Mouse (Mus musculus) ZHBTc4 (cell line): ENCODE results near the gene Ntn1.

Source experiments
- DNase-seq: peaks from one replicate; pipeline ENCODE4 v3.0.0-alpha.2; 2011; ENCODE audit warnings: low read depth, low spot score

Gene Ntn1

DNA sequence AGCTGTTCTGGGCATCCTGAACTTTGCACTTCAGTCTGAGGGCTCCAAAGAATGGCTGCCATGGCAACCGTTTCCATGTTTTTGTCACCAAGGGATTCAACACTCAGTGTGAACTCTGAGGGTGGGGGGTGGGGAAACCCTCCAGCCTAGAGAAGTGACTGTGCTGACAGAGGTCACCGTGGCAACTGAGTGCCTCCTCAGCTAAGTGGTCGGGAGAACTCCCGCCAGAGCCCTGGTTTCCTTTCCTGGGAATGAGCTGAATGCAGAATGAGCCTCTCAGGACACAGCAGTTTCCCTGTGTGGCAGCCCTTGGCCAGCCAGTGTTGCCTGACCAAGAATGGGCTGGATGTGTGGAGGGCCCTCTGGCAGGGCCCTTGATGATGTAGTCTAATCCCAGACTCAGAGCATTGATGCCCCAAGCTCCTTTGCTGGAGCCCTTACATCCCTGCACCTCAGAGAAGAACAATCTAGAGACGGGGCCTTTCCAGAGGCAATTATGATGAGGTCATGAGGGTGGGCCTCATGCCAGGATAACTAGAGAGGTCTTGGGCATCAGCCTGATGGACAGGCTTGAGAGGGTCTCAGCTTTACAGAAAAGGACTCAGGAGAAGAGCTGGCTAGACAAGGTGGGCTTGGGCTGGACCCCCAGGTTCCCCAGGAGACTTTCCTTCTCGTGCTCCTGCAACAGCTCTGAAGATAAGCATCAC is 185.3 kb downstream of the Ntn1 start:
- peak; percentile 33 for DNase-seq

- no peak for DNase-seq
These were observed 186.0 kb downstream of the Ntn1 start for GRCm38 (mm10) chr11:68214496-68215205.

DNA sequence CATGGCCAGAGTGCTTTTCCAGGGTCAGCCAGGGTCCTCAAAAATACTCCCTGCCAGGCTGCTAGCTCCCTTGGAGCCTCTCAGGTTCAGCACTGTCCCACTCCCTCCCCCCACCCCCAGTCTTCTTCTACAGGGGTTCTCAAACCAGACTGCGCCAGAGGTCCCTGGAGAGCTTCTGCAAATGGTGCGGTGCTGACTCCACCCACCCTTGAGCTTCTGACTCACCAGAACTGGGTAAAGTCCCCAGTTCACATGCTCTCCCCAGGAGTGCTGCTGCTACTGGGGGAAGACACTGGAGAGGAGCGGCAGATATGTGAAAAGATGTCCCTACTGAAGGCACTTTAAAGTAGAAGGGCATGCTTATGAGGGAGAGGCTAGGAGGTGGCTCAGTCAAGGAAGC is 186.7 kb downstream of the Ntn1 start:
- no peak for DNase-seq

- peak; percentile 71 for DNase-seq
These were observed 188.6 kb downstream of the Ntn1 start for GRCm38 (mm10) chr11:68211924-68212578.

DNA sequence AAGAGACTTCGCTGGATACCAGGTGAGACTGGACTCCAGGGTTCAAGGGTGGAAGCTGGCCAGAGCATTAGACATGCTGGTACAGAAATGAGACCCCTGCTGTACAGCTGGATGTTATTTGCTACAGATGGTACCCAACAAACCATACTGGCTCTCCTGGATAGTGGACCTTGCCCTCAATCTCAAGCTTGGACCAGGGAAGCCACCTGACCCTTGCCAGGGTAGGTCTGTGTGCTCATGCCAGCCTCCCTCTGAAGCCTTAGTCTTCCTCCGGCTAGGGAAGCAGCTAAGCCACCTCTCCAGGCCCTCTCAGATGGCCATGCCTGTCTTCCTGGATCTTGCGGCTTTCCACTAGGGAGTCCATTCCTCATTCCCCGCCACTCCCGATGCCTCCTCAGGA is 189.9 kb downstream of the Ntn1 start:
- no peak for DNase-seq

- DNase-seq, result no peak
These were observed 191.1 kb downstream of the Ntn1 start for GRCm38 (mm10) chr11:68209506-68209905.

DNA sequence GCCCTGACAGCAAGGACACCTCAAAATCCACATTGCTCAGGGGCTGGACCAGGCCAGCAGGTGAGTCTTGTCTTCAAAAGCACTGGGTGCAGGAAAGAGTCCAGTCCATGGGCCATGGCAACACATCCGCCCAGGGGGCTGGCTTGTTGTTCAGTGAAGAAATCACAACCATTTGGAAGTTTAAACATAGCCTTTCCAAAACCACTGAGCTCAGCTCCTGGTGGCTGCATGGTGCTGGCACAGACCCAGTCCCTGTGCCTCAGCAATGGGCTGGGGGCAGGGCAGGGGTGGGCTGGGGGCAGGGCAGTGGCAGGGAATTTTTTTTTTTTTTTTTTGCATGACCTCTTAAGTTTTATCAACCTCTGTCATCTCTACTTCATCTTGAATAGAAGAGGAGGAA is 192.0 kb downstream of the Ntn1 start:
- DNase-seq, result no peak

DNA sequence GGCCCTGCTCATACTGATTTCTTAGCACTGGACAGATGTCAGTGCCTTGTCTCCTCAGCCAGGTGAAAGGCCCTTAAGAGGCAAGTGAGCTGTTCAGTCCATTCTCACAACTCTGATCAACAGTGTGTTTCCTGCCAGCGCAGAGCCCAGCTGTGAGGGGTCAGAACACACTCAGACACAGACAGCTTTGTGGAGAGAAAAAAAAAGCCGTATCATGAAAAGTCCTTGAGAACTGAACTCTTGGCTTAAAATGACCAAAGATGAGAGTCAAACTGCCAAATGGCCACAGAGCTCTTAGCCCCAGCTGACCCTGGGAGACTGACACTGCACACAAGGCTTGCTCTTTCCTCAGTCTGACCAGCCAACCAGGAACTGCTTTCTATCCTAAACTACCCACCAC is 192.6 kb downstream of the Ntn1 start:
- DNase-seq, result no peak

GRCm38 (mm10) chr11:68205572-68206229 is 194.9 kb downstream of the Ntn1 start:
- DNase-seq, result no peak

- DNase-seq, result no peak
These were observed 196.2 kb downstream of the Ntn1 start for GRCm38 (mm10) chr11:68204407-68204806.

DNA sequence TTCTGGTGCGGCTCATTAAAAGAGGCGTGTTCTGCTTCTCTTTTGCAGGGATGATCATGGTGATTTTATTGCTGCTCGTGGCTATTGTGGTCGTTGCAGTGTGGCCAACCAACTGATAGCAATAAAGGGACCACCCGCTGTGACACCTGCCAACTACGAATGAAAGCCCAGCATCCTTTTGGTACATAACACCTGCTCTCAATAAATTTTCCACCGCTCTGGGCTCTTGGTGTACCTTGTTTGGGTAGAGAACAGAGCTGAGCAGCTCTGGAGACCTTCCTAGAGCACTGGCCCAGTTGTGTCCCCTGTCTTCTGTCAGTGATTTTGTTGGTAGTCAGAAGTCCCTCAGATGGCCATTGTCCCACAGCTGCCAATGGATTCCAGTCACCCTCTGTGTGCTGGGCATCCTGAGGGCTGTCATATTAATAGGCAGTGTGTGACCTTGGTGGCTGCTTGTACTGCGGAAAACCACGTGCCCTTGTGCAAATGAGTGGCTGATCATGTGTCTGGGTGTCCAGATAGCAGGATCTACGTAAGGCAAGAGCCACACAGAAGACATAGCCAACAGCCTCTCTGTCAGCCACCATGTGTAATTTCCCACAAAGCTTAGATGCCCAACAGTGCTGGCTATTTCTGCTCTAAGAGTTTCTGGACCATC is 196.8 kb downstream of the Ntn1 start:
- peak; percentile 36 for DNase-seq

- DNase-seq, result peak; percentile 73
These were observed 198.1 kb downstream of the Ntn1 start for GRCm38 (mm10) chr11:68202561-68202960.

DNA sequence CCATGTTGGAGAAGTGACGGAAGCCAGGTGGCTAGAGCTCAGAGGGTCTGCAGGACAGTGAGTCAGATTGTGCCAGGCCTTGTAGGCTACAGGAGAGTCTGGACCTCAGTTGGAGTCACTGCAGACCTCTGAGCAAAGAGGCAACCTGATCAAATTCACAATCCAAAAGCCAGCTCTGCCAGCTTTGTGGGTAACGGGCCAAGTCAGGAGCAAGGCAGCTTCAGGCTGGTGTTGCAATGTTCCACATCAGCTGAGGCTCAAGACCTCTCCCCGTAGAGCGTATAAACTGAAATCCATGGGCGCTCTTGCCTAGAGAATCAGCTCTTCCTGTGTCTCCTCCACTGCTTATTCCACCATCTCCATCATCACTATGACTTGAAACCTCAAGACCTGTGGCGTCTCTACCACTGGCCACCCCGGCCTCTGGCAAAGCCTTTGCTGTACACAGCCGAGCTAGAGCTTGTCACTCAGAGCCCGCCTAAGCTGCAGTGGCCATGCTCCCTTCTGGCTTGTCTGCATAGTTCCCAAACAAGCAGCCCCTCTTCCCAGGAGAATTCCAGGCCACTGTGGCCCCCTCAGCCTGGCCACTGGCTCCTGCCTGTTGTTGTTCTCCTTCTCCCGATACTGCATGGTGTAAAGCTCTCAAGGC is 198.7 kb downstream of the Ntn1 start:
- DNase-seq, result no peak

DNA sequence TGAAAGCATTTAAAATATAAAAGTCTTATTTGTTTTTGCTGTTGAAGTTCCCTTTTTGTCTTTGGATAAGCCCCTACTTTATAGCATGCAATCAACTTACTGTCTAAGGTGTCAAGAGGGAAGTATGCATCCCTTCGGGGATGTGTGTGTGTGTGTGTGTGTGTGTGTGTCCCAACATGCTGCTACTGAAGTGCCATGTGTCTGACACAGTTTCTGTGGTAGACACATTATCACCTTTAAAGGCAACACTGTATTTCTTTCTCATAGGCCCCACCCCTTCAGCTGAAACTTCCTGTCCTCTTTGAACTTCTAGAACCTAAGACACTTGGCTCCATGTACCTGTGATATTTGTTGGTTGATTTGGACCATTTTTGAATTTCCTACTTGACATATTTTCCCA is 199.6 kb downstream of the Ntn1 start:
- no peak for DNase-seq

DNA sequence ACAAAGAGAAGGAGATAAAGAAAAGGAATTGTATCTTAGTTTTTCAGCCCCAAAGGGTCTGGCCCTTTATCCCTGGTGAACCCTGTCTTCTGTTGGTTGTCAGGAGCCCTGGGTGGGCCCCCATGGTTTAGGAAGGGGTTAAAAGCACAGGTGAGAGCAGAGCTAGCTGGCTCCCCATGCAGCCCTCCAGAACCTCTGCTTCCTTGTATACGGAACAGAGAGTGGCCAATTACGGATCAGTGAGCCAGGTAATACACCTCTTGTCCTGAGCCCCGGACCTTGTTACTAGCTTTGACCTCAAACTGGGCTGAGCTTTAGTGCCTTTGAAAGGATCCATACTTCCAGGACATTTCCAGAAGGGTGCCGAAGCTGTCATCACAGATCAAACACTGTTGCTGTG is 200.1 kb downstream of the Ntn1 start:
- no peak for DNase-seq

DNA sequence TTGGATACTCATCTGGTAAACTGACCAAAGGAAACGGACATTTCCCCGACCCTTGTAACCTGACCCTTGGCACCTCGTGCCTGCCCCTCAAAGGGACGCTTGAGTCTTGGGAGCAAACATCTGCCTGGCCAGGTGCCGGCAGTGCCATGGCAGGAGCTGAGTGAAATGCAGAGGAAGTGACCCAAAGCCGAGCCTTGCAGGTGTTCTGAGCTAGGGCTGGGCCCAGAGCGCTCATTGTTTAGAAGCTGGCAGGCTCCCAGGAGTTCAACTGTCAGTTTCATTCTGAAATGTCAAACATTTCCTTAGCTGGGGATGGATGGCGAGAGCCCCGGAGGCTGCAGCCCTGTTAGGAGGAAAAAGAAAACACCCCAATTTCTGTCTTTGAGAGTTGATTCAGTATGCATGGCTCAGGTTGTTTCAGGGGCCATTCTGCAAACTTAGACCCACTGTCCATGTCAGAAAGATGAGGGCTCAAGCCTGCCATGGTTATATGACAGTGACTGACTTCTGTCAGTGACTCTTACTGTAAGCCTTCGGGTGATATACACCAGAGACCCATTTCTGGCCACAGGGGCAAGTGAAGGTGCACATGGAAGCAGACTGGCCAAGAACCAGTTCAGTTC is 200.7 kb downstream of the Ntn1 start:
- DNase-seq, result no peak

DNA sequence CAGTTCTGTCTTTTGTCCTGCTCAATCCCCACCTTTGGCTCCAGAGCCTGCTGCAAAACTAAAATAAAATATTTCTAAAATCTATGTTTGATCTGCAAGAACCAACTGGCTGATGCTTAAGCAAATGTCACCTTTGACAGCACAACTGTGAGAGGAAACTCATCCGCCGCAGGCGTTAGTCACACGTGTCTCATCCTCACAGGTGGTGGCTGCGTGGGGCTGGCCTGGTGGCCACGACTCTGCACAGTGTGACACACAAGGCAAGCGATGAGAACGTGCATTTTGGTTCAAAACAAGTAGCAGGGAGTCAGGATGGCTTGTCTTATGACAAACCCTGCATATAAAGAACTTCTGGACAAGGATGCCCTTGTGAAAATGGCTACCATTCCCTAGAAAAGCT is 201.5 kb downstream of the Ntn1 start:
- no peak for DNase-seq

- DNase-seq, result no peak
These were observed 201.9 kb downstream of the Ntn1 start for GRCm38 (mm10) chr11:68198696-68199095.

- no peak for DNase-seq
These were observed 203.2 kb downstream of the Ntn1 start for GRCm38 (mm10) chr11:68197471-68197870.

DNA sequence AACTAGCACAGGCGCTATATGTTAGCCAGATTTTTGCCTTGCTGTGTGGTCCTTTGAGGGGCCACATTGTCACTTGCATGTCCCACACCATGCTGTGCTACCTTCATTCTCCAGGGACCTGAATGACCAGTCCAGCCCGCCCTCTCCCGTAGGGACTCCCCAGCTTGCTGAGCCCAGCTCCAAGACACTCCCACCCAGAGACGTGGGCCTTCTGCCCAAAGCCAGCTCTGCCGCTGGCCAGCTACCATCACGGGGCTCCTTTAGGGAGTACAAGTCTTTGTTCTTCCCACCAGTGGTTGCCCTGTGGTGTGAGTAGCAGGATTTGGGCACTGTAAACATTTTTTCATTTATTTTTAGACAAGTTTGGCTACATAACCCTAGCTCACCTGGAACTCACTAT is 204.1 kb downstream of the Ntn1 start:
- DNase-seq, result no peak

DNA sequence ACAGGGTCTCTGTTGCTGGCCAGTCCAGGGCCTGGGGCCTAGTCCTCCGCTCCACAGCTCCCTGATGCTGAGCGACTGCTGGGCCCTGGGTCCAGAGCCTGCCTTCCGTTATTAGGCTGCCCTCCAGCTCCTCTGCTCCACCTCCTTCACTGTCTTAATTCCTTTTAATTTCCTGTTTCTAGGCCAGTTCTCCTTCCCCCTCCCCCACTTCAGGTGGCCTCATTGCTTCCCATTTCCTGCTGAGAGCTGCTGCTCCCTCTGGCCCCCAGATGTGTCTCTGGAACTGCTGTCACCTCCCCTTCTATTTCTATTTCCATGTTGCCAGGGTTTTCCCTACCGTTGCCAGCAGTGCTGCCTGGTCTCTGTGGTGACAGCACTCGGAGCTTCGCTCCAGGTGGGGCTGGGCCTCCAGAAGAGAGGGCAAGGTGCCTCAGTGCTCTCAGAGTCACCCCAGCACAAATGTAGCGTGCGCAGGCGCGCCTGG is 204.9 kb downstream of the Ntn1 start:
- no peak for DNase-seq
